Mouse (Mus musculus): ENCODE measurements around the gene Ccdc61.

GRCm38 (mm10) chr7:18848395-18848794, 61.8 kb downstream of the Ccdc61 start:
- TF ChIP-seq POLR2A (IDR thresholded peaks at IDR 0.05; ENCODE audit: borderline replicate concordance, extremely low read depth, insufficient read depth, insufficient read length, poor library complexity, severe bottlenecking) (no peak), CTCF (IDR thresholded peaks at IDR 0.05; ENCODE audit: borderline replicate concordance, extremely low read depth, insufficient read depth, insufficient read length) (no peak)

Measured in brain, embryonic 14.5 days (tissue).